Mouse (Mus musculus) thymus, postnatal 4 days (tissue): ENCODE measurements around the gene Sypl.

Source experiments
- DNase-seq: peaks from one replicate; pipeline ENCODE4 v3.0.0; 2021

Sypl gene

DNA sequence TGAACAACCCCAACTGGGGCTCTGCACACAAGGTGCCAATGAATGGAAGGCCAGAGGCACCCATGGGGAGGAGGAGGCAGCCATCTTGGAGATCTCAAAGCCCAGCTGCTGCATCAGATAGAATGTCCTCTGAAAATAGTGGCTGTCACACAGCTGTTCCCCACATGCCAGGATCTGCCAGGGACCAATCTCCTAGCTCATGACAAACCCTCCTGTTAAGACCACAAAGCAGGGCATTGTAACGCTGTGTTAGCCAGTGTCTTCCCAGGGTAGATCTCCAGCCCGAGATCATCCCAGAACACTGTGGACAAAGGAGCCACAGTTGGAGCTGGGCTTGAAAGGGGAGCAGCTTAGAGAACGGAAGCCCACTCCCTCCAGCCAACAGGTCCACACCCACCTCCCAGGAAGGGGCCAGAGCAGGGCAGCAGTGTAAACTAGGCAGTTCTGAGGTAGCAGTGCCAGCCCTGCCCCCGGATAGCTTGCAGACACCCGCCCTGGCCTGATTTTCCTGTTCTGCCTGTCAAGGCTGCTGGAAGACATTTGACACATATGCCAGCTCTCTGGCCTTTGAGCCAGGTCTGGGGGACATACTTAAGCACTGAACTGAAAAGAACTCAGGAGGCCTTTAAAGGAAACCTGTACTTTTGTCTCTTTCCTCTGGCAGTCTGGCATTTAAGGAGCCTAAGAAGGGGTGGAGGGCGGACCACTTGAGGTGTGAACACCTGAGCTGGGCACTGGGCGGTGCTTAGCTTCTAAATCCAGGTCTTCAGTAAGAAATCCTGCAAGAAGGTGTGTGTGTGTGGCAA lies 54.8 kb downstream of the Sypl start:
- no peak for DNase-seq

DNA sequence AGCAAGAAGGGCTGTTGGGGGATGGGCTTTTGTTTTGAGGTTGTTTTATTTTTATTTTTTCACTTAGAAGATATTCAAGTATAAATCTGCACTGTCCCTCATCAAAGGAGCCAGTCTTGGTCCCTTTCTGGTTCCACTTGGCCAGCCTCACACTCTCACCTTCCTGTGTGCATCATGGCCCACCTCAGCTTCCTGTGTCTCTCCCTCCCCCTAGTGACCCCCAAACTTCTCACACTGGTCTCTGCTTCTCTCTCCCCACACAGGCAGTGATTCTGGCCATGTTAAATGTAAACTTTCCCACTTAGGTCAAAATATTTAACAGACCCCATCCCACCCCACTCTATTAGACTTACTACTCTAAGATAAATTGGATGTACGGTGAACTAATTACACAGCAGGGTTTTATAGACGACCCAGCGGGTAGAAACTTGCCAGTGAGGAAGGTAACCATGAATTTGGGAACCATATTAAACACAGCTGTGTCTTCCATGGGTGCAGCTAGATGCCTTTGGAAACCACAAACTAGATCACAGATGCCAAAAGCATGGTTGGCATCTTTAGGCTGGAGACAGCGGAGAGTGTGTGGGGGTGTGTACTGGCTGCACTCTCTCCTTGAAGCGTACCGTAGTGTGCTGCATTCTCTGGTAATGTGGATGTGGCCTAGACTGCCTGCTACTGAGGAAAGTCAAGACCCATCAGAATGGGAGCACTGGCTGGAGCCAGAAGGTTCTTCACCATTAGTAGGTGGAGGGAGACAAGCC lies 55.7 kb downstream of the Sypl start:
- DNase-seq: no peak

DNA sequence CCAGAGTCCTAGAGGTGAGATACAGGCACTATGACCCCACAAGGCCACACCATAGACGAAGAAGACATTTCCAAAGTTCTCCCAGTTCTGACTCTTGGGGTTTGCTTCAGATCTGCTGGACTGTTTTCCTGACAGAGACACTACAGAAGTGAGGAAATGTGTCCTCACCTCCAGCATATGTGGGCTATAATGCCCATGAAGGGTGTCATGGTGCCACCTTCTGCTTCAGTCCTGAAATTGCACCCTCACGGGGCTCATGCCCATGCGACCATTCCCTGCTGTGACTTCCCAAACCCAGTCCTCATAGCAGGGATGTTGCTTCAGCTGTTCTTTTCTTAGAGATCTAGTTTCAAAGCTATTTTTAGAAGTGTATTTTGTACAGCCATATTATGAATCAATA lies 56.3 kb downstream of the Sypl start:
- peak; percentile 74 for DNase-seq

DNA sequence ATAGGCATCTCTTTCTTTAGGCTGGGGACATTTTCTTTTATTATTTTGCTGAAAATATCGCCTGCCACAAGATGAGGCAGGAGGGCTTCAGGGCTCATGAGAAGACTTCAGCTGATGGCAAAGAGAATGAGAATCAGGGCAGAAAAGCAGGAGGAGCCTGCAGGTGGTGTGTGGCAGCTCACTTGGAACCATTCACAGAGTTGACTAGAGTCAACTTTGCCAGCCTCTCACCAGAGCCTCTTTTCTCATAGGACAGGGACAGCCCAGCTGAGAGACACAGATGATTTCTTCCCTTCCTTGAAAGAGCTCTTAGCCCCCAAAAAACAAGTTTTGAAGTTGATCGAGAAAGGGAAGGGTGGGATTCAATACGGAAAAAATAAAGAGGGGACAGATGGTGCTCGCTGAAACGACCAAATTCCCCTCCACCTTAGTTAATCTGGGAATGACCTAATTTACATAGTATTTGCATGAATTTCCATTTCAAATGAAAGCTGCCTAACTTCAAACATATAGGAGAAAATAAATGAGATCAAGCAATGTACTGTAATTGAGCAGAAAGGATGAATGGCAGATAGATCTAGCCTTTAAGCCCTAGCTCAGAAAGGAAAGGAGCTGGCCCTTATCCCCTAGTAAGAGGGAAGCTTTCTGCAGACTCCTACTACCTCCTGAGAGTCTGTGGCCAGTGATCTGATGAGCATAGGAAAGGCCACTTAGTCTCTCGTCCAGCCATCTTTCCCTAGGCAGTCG lies 60.5 kb downstream of the Sypl start:
- no peak for DNase-seq

GRCm38 (mm10) chr12:33015103-33015502 lies 61.4 kb downstream of the Sypl start:
- no peak for DNase-seq

DNA sequence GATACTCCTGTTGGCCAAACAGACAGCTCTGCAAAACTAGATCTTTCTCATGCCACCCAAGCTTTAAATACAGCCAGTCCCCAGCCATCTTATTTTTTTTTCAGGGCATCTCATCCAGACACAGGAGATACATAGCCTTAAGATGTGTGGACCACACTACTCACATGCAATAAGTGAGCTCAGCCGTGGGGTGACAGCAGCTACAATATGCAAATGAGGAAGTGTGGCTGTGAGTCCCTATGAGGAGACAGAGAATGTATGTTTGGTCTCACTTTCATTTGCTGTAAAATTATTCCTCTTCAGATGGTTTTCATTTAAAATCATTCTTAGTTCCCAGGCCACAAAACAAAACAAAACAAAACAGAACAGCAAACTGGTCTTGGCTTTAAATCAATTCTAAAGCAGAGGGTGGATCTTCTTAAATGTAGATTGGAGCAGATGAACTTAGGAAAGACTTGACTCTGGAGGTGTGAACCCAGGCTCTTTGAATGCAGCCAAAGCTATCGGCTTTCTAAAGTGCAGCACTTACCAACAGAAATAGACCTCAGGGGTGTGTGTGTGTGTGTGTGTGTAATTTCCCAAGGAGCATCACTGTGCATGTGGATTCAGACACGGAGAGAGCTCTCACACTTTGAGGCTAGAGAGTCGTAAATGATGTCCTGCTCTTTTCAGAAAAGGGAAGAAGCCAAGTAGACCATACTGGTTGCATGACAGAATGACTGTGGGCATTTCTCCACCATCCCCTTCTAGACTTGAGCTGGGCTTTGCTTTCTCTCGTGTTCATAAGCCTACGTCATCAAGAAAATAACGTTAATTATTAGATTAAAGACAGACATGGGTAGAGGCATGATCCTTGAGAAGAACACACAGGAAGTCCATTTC lies 63.4 kb downstream of the Sypl start:
- DNase-seq: no peak

GRCm38 (mm10) chr12:33018601-33019000 lies 64.9 kb downstream of the Sypl start:
- DNase-seq: no peak

DNA sequence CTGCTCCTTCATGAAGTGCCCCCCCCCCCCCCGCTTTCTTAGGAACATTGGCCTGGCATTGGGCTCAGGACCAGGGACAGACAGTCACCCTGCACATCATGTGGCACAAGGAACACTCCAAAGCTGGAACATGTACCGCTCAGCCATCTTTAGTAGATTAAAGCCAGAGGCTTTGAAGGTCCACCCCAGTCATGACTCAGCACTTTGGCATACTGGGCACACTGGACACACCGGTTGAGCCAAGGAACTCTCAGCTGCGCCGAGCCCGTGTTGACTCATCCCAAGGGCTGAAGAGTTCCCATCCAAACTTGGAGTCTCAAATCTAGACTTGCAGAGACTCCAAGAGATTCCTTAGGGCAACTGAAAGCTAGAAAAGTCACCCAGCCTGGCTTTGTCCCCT lies 66.3 kb downstream of the Sypl start:
- no peak for DNase-seq

DNA sequence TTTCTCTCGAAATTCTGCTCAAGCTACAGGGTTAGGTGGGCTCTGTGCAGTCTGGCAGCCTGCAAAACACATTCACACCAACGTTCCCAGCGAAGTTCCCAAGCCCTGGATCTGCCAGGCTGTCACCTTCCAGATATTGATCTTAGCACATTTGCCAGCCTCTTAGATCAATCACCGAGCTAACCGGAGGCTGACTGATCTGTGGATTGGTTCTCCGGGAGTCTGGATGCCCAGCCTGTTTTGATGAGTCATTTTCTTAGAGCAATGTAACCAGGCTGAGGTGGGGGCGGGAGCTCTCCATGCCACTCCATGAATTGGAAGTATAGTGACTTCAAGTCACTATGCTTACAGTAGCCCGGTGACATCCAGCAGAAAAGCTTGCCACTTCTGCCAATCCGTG lies 67.4 kb downstream of the Sypl start:
- no peak for DNase-seq

- no peak for DNase-seq
Observed at GRCm38 (mm10) chr12:33021751-33022150, 68.1 kb downstream of the Sypl start.

DNA sequence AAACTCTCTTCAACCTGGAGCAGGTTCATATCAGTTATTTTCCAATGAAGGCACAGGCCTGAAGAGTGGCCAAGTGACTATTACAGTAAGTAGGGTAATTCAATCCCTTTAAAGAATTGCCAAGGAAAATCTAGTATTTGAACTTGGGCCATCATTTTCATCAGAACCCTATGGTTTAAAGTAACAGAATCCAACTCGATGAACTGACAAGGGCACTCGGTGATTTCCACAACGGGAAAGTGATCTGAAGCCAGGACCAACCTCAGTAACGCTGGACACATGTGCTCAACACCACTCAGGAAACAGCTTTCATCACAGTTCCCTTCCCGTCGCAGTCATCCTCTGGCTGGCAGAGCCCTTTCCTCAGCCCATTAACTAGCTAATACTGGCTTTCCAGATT lies 70.8 kb downstream of the Sypl start:
- no peak for DNase-seq

DNA sequence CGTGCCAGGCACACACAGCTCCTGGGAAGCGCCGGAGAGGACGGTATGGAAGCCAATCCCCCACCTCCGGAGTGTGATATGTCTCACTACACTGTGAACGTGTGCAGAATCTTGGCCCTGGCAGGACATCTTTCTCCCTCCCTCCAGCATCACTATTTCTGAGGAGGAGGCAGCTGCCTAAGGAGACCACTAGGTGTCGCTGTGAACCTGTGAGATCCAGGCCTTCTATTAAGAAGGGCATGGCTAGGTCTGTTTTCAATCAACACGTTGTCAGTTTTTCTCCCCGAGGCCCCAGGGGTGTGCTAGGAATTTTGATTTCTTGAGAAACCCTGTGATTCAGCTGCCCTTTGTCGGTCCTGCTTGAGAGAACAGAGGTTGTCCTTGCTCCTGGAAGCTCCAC lies 73.4 kb downstream of the Sypl start:
- peak; percentile 80 for DNase-seq

GRCm38 (mm10) chr12:33028109-33028691 lies 74.5 kb downstream of the Sypl start:
- no peak for DNase-seq

GRCm38 (mm10) chr12:33028708-33029107 lies 75.0 kb downstream of the Sypl start:
- DNase-seq: no peak
